Mouse (Mus musculus) lung, adult 2 months (tissue): Measurements from ENCODE around the gene Kcnab2.
A peak's percentile ranks its signal among the peaks of the same experiment; 100 is the strongest.

ENCODE experiments used
- CTCF ChIP-seq: fragments of 200-500 bp; IDR thresholded peaks from 2 replicates; pipeline ENCODE4 v1.5.1; 2011; ENCODE audit warnings: mild to moderate bottlenecking, low read length, control low read depth; ENCODE audit not compliant: insufficient read depth
- POLR2A ChIP-seq: fragments of 200-500 bp; IDR thresholded peaks from 2 replicates; pipeline ENCODE4 v1.6.1; 2011; ENCODE audit warnings: low read depth, mild to moderate bottlenecking, control low read depth, low read length, borderline replicate concordance; ENCODE audit errors: extremely low read depth

DNA sequence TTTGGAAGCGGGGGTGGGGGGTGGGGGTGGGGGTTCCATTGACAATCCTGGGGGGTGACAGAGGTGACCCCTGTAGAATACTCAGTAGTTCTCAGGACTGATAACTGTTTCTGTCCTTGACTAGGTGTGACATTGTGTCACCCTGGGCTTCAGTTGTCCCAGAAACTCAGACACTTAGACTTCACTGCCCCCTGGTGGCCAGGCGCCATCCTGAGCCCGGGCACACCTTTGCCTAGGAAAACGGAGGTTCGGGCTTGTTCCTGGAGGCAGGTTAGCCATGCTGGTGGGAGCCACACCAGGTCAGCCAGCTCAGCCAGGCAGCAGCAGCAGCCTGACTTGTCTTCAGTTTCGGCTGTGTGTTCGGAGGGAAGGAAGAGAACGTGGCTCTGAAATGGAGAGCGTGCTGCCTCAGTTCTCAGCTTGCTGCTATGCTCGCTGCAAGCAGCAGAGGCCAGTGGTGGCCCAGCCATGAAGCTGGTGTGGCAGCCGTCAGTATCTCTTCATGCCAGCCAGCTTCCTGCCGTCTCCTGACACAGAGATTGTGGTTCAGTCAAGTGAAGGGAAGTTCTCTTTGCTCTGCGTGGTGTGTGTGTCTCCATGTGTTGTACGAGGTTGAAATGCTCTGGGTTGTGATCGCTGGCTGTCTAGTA is 13.7 kb upstream of the Kcnab2 start:
- TF ChIP-seq CTCF (peak; percentile 75), POLR2A (no peak)
